In genomic region chr13:114895896-114896295, GRCm38 (mm10) we compare ENCODE assay signal across 10 mouse cellular contexts. TPM values are rescaled to one million over a fixed set of nuclear protein-coding genes. Genes with fewer than 3 reads are reported as not detected.
DNase-seq lines count a peak whose midpoint lies in the region; ATAC-seq lines count a peak whose summit lies in the region.
"Had no signal": no experiment of that assay in that cellular context is flagged by ENCODE, and none has a peak within 500 bp of the region (broad histone marks: within the 10 kb centered on the region; RNA-seq: fewer than 3 reads in every experiment).

No protein-coding gene starts in this region.

- no peak overlapping the region for H3K4me2 ChIP-seq in intestine, embryonic 14.5 days (ENCODE audit: low read length)
- H3K4me2 ChIP-seq in forebrain, embryonic 11.5 days (ENCODE audit: low read depth, low read length, severe bottlenecking) = no peak overlapping the region
- H3K4me2 ChIP-seq: midbrain, embryonic 12.5 days had no signal

- no peaks in the 10 kb centered on the region for H3K36me3 ChIP-seq in intestine, embryonic 14.5 days (ENCODE audit: control insufficient read depth, insufficient read depth, low read length)
- H3K36me3 ChIP-seq in forebrain, embryonic 11.5 days (ENCODE audit: control insufficient read depth, insufficient read depth, low read length) = no peaks in the 10 kb centered on the region
- H3K36me3 ChIP-seq: midbrain, embryonic 12.5 days had no signal

- no peaks in the 10 kb centered on the region for H3K27me3 ChIP-seq in intestine, embryonic 14.5 days (replicated peaks; ENCODE audit: control insufficient read depth, insufficient read depth, low read length)
- no peaks in the 10 kb centered on the region for H3K27me3 ChIP-seq in forebrain, embryonic 11.5 days (ENCODE audit: control insufficient read depth, insufficient read depth, low read length)
- H3K27me3 ChIP-seq: midbrain, embryonic 12.5 days had no signal

- H3K9ac ChIP-seq in intestine, embryonic 14.5 days (ENCODE audit: low read length) = no peak overlapping the region
- no peak overlapping the region for H3K9ac ChIP-seq in forebrain, embryonic 11.5 days (ENCODE audit: low read length)
- H3K9ac ChIP-seq: forebrain, postnatal 0 days; midbrain, embryonic 12.5 days had no signal

- WGBS in intestine, embryonic 14.5 days = 29% methylated on average over 7 of the region's 7 CpGs
- 86% methylated on average over 7 of the region's 7 CpGs for WGBS in forebrain, embryonic 11.5 days

- peak; percentile 41 for DNase-seq in 416B (ENCODE audit: low read depth)
- peak; percentile 68 for DNase-seq in T-cell, adult 2 months (ENCODE audit: low spot score)
- no peak for DNase-seq in intestine, embryonic 14.5 days (ENCODE audit: low spot score)
- DNase-seq in lung, postnatal 10 days = peak; percentile 64
- DNase-seq in B cell, adult 2 months = no peak
- no peak for DNase-seq in cerebellum, adult 11-12 months
- no peak for DNase-seq in right cerebral cortex, adult 2 months (ENCODE audit: low spot score in 2 of 2)
- no peak for DNase-seq in forebrain, embryonic 11.5 days (ENCODE audit: low spot score)
- DNase-seq: forebrain, postnatal 0 days had no signal

- peaks cover 14% of the 10 kb centered on the region; the same call in 1 of the 2 replicates for H3K4me1 ChIP-seq in intestine, embryonic 14.5 days (replicated peaks; ENCODE audit: control insufficient read depth, insufficient read depth, low read length)
- H3K4me1 ChIP-seq in forebrain, embryonic 11.5 days (replicated peaks; ENCODE audit: control insufficient read depth, insufficient read depth, low read length) = no peaks in the 10 kb centered on the region
- H3K4me1 ChIP-seq: midbrain, embryonic 12.5 days had no signal

- H3K27ac ChIP-seq in intestine, embryonic 14.5 days (ENCODE audit: low read depth) = peak overlapping the region; percentile 33; the same call in 1 of the 2 replicates
- H3K27ac ChIP-seq in forebrain, embryonic 11.5 days (ENCODE audit: low read depth, low read length) = no peak overlapping the region
- H3K27ac ChIP-seq: midbrain, embryonic 12.5 days had no signal

- H3K9me3 ChIP-seq in intestine, embryonic 14.5 days (ENCODE audit: control insufficient read depth, low read length) = no peaks in the 10 kb centered on the region
- no peaks in the 10 kb centered on the region for H3K9me3 ChIP-seq in forebrain, embryonic 11.5 days (ENCODE audit: control insufficient read depth, low read length)
- H3K9me3 ChIP-seq: midbrain, embryonic 12.5 days had no signal

- no peak for ATAC-seq in intestine, embryonic 14.5 days (replicated peaks; ENCODE audit: low FRiP score, low TSS enrichment, low read depth)
- no peak for ATAC-seq in forebrain, embryonic 11.5 days (replicated peaks; ENCODE audit: low FRiP score)
- ATAC-seq: forebrain, postnatal 0 days had no signal

- H3K4me3 ChIP-seq in intestine, embryonic 14.5 days (ENCODE audit: low read depth, low read length) = no peak overlapping the region
- H3K4me3 ChIP-seq in forebrain, embryonic 11.5 days (ENCODE audit: low read depth, low read length) = no peak overlapping the region
- H3K4me3 ChIP-seq: midbrain, embryonic 12.5 days had no signal

RNA-seq across cellular contexts. Expression of gene Itga2, which starts 36.0 kb away (rescaled TPM):
- 5.8 and 9.0 TPM in 2 replicates for polyA plus RNA-seq in intestine, embryonic 14.5 days (2014; fragmentation: Nextera tagmentation; extraction: Ambion mirVana)
- 1.6 and 1.7 TPM in 2 replicates for polyA plus RNA-seq in forebrain, embryonic 11.5 days (2014; fragmentation: Nextera tagmentation; extraction: Ambion mirVana)

Comparison
In these comparisons a context has a peak if more than half of its experiments do, and no peak if none do; other contexts are left out.
1. DNase-seq: peak in 416B (single experiment), T-cell, adult 2 months (single experiment) and lung, postnatal 10 days (single experiment); none in intestine, embryonic 14.5 days (single experiment), B cell, adult 2 months (0 of 2), cerebellum, adult 11-12 months (single experiment), right cerebral cortex, adult 2 months (0 of 2) and forebrain, embryonic 11.5 days (single experiment).